Mouse (Mus musculus) ES-Bruce4 (cell line): Measurements from ENCODE around the gene Ccnq.

ENCODE experiments used
- CTCF ChIP-seq: IDR thresholded peaks from one replicate; pipeline ENCODE4 v1.8.1; 2011; ENCODE audit warnings: low read depth, low read length
- POLR2A ChIP-seq: IDR thresholded peaks from one replicate; pipeline ENCODE4 v1.8.1; 2011; ENCODE audit warnings: low read length; ENCODE audit not compliant: insufficient read depth

- no peak for TF ChIP-seq CTCF
- TF ChIP-seq POLR2A: no peak
Observed at GRCm38 (mm10) chr11:78786013-78786431, 34.5 kb upstream of the Ccnq start.
